Mouse (Mus musculus): ENCODE measurements around the gene Mlh1.
A peak's percentile ranks its signal among the peaks of the same experiment; 100 is the strongest.

The Mlh1 gene

GRCm38 (mm10) chr9:111271434-111272160, at the start of gene Mlh1, which contains the start of gene Epm2aip1:
Mlh1 (minus strand) TSS chr9:111271791.
Epm2aip1 (plus strand) TSS chr9:111271929.
- DNase-seq (ENCODE audit: low spot score), result peak; percentile 100

- DNase-seq (ENCODE audit: low spot score), result no peak
These were observed 49.3 kb upstream of the Mlh1 start for GRCm38 (mm10) chr9:111320912-111321311.

- peak; percentile 29 for DNase-seq (ENCODE audit: low spot score)
These were observed 42.6 kb upstream of the Mlh1 start for GRCm38 (mm10) chr9:111314219-111314618.

GRCm38 (mm10) chr9:111313793-111314192, 42.2 kb upstream of the Mlh1 start:
- DNase-seq (ENCODE audit: low spot score), result no peak

DNA sequence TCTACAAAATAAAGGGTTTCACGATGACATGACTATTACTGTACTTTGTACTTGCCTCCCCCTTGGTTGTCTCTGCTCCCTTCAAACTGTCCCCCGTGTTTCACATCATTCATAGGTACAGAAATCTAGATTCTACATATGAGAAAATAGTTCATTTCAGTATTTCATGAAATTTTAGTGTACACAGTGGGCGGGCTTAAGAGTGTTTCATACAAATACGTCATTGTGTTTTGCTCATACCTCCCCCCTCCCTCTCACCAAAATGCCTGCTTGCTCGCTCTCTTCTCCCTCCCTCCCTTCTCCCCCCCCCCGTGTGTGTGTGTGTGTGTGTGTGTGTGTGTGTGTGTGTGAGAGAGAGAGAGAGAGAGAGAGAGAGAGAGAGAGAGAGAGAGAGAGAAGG, 41.7 kb upstream of the Mlh1 start:
- DNase-seq (ENCODE audit: low spot score), result no peak

DNA sequence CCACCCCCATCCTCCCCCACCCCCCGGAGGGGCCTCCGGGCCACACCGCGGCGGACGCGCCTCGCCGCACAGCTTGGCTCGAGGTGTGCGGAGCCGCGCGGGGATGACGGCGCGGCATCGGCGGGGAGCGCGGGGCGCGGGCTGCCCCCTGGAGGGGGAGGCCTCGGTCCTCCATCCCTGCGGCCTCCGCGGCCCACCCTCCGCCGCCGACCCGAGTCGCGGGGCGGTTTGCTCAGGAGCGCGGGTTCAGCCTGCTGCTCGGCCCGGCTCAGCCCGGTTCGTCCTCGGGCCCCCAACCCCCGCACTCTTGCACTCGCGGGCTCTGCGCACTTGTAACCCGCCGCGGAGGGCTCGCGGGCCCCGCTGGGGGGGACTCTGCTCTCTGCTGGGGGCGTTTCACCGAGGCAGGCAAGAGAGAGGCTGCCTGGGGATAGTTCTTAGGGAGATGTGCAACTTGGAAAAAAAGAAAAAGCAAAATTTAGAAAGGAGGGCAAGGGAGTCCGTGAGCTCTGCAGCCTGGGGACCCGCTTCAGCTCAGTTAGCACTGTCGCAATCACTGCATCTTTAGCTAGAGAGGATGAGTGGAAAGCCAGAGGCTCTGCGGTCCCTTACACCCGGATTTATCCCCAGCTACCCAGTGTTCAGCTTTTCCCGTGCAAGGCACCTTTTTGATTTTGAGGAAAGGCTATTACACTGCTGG, 41.0 kb upstream of the Mlh1 start:
- no peak for DNase-seq (ENCODE audit: low spot score)

DNA sequence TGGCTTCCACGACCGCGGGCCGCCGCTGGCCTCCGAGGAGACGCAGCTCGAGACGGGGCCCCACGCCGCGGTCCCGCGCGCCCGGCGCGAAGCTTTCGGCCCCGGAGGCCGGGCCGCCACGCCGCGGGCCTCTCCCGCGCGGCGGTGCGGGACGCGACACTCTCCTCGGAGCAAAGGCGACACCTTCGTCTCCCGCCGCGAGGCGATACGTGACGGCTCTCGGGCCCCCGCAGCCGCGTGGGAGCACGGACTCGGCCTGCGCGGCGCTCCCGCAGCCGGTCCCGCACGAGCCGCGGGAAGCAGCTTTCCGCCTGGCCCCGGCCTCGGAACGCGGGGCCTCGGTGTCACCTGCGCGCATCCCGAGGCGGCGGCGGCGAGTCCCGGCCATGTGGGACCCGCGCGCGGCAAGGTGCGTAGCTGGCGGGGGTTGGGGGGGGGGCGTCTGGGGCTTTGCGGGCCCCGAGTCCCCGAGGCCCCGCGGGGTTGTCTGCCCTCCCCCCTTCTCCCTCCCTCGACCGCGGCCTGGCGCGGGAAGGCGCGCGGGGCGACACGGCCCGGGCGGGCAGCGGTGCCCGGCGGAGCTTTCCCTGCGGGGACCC, 40.4 kb upstream of the Mlh1 start:
- no peak for DNase-seq (ENCODE audit: low spot score)

DNA sequence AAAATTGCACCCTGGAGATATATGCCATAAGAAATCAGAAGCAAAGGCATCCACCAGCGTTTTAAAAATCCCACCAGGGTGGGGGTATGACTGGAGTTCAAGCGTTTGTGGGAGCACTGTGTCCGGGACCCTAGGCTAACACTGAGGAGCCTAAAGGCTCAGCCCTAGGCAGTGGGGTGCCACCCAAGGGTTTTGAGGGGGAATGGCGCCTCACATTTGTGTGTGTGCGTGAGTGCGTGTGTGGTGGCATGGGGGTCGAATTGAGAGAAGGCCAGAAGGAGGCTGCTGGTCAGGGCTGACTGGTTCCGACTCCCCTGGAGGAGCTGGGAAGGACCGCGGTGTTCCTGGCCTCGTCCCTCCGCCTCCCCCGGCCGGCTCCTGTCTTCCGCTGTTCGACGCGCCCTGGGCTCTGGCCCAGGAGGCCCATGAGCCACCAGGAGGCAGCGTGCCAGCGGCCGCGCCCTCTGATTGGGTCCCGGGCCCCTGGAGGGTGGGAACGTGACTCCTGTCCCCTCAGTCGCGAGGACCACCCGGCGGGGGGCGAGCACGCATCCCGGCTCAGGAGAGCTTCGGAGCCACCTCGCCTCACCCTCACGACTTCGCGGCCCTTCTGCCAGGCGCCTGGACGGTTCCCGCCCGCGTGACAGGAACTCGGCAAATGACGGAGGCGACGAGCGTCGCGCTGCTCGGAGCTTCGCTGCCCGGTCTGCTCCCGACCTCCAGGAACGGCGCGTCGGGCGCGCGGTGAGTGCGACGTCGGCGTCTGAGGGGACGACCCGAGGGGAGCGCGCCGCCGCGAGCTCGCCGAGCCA, 39.6 kb upstream of the Mlh1 start, which contains the start of gene Trank1:
Gene Trank1 (plus strand): TSS at position 709 of the 812 bp plus-strand sequence.
- no peak for DNase-seq (ENCODE audit: low spot score)

DNA sequence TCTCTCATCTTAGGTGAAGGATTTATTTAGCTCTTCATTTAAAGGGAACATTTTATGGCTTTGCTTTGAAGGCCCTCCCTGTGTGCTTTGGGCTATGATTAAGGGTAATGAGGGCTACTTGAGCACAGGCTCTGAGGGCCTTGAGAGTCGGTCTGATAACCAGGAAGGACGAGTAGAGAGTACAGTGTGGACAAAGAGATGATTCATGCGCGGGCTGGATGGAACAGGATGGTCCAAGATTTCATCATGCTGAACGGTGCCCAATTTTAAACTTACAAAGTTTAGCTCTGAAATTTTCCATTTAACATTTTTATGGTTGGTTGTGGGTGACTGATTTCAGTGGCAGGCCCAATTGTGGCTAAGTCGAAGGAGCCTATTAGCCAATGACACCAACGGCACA, 34.6 kb upstream of the Mlh1 start:
- no peak for DNase-seq (ENCODE audit: low spot score)

GRCm38 (mm10) chr9:111304036-111304435, 32.4 kb upstream of the Mlh1 start:
- no peak for DNase-seq (ENCODE audit: low spot score)

GRCm38 (mm10) chr9:111302196-111302831, 30.7 kb upstream of the Mlh1 start:
- no peak for DNase-seq (ENCODE audit: low spot score)

DNA sequence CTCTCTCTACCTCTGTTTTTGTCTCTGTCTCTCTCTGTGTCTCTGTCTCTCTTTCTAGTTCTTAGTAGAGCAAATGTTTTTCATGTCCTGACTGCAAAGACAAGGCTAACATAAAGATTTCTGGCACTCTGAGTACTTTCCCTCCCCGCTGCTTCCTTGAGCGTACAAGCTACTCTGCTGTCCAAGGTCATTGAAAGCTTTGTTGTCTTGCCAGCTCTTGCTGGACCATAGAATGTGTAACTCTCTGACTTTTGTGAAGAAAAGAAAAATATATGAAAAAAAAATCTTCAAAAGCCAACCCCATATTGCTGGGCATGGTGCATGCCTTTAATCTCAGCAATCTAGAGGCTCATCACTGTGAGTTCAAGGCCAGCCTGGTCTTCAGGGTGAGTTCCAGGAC, 27.0 kb upstream of the Mlh1 start:
- DNase-seq (ENCODE audit: low spot score), result no peak

GRCm38 (mm10) chr9:111296433-111296832, 24.8 kb upstream of the Mlh1 start:
- DNase-seq (ENCODE audit: low spot score), result no peak

GRCm38 (mm10) chr9:111295323-111295722, 23.7 kb upstream of the Mlh1 start:
- no peak for DNase-seq (ENCODE audit: low spot score)

DNA sequence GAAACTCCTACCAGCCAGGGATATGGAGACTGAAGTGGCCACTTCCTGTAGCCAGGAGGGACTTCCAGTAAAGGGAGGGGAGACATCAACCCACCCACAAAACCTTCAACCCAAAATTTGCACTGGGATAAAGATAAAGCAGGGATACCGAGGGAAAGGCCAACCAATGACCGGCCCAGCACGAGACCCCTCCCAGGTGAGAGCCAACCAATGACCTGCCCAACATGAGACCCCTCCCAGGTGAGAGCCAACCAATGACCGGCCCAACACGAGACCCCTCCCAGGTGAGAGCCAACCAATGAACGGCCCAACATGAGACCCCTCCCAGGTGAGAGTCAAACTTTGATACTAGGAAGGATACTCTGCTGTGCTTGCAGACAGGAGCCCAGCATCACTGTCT, 23.3 kb upstream of the Mlh1 start:
- DNase-seq (ENCODE audit: low spot score), result no peak

DNA sequence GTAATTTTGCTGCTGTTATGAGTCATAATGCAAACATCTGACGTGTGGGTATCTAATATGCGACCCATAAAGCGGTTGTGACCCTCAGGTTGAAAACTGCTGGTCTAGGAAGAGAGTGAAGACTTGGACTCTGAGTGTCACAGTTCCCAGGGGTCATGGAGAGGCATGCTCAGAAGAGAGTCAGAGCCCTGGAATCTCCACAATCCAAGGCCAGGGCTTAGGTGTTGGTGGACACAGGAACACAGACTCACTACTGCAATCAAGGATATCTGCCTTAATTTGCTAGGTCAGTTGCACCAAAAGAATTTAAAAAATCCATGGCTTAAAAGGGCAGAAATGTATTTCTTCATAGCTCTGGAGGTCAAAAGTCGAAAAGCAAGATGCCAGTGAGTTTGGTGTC, 21.6 kb upstream of the Mlh1 start:
- DNase-seq (ENCODE audit: low spot score), result no peak

GRCm38 (mm10) chr9:111290539-111291100, 19.0 kb upstream of the Mlh1 start:
- DNase-seq (ENCODE audit: low spot score), result no peak

DNA sequence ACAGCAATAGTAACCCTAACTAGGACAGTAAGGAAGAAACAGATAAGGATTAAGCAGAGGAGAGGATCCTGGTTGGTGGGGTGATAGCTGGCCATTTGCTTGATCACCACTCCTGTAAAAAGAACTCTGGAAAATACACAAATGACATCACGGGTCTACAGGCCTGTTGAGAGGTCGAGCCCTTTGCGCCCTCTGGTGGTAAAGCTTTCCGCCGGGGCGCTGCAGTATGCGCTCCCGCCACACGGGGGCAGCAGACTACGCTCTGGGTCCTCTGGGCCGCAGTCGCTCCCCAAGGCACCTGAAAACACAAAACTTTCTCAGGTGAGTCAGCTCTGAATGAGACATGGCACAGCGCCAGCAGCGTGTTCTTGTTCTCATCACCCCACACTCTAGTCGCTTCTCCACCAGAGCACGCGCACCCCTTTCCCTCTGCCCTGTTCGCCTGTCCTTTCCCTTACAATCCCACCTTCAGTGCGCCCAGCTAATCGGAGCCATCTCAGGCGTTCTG, 18.3 kb upstream of the Mlh1 start:
- peak; percentile 89 for DNase-seq (ENCODE audit: low spot score)

GRCm38 (mm10) chr9:111289294-111289831, 17.8 kb upstream of the Mlh1 start:
- DNase-seq (ENCODE audit: low spot score), result peak; percentile 30

- DNase-seq (ENCODE audit: low spot score), result no peak
These were observed 16.4 kb upstream of the Mlh1 start for GRCm38 (mm10) chr9:111287956-111288355.

DNA sequence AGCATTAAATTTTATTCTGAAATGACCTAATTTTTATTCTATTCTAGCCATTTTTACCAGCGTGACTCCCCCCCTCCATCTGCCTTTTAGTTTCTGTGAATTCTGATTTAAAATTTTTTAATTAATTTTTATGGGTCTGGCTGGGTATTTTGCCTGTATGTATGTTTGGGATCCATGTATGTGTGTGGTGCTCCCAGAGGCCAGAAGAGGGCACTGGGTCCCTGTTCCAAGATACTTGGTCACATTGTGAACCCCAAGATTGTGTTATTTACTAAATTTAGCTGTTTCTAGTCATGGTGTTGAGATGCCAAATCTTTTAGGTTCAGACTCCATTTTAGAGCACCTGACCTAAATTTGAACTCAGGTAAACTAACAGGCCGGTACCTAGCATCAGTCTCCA, 14.9 kb upstream of the Mlh1 start:
- DNase-seq (ENCODE audit: low spot score), result no peak
